Mouse (Mus musculus): Measurements from ENCODE around the gene Gm28230. TPM values are rescaled to one million over a fixed set of nuclear protein-coding genes. Genes with fewer than 3 reads are reported as not detected.

Gene Gm28230
- polyA plus RNA-seq, 1 experiment from 2014 or later, result not detected

MicroRNAs encoded within 50 kb of the gene (microRNA counts, 519-probe panel; counts per million panel counts)
- 319 counts per million, percentile 1 among the panel's probes with 10 or more counts for microRNA mmu-miR-10b

Small RNA genes within 50 kb of the gene (microRNA-seq; reads per million reads assigned to microRNA genes)
- gene Gm44463 (not detected), gene Mir10b (151 reads per million, percentile 59 among the genes with 10 or more reads in this experiment)

Other genes with a start within 250 kb of the Gm28230 start
- gene Lnpk, start 147.3 kb upstream of the Gm28230 start, polyA plus RNA-seq (2015; fragmentation: Nextera tagmentation; extraction: Ambion mirVana), result 46.8 and 48.3 TPM in 2 replicates
- gene Evx2, start 67.2 kb upstream of the Gm28230 start, polyA plus RNA-seq (2015; fragmentation: Nextera tagmentation; extraction: Ambion mirVana), result not detected in 2 replicates
- not detected in 2 replicates for gene Hoxd13, start 58.4 kb upstream of the Gm28230 start, polyA plus RNA-seq (2015; fragmentation: Nextera tagmentation; extraction: Ambion mirVana)
- not detected in 2 replicates for gene Hoxd12, start 51.7 kb upstream of the Gm28230 start, polyA plus RNA-seq (2015; fragmentation: Nextera tagmentation; extraction: Ambion mirVana)
- not detected in 2 replicates for gene Hoxd11, start 47.2 kb upstream of the Gm28230 start, polyA plus RNA-seq (2015; fragmentation: Nextera tagmentation; extraction: Ambion mirVana)
- gene Hoxd10, start 34.8 kb upstream of the Gm28230 start, polyA plus RNA-seq (2015; fragmentation: Nextera tagmentation; extraction: Ambion mirVana), result not detected in 2 replicates
- gene Hoxd9, start 29.0 kb upstream of the Gm28230 start, polyA plus RNA-seq (2015; fragmentation: Nextera tagmentation; extraction: Ambion mirVana), result not detected in 2 replicates
- gene Hoxd8, start 22.1 kb upstream of the Gm28230 start, polyA plus RNA-seq (2015; fragmentation: Nextera tagmentation; extraction: Ambion mirVana), result 0.10 TPM in 1 of 2 replicates, not detected in the other
- gene Hoxd3, start 14.8 kb upstream of the Gm28230 start, polyA plus RNA-seq (2015; fragmentation: Nextera tagmentation; extraction: Ambion mirVana), result not detected in 2 replicates
- gene Hoxd4, start 14.8 kb upstream of the Gm28230 start, polyA plus RNA-seq (2015; fragmentation: Nextera tagmentation; extraction: Ambion mirVana), result not detected in 2 replicates
- not detected in 2 replicates for gene Hoxd1, start 36.3 kb downstream of the Gm28230 start, polyA plus RNA-seq (2015; fragmentation: Nextera tagmentation; extraction: Ambion mirVana)
- 124 and 133 TPM in 2 replicates for gene Mtx2, start 99.1 kb downstream of the Gm28230 start, polyA plus RNA-seq (2015; fragmentation: Nextera tagmentation; extraction: Ambion mirVana)